14 mouse cellular contexts compared by ENCODE assay signal in genomic region chr14:51095736-51096524, GRCm38 (mm10). TPM values are rescaled to one million over a fixed set of nuclear protein-coding genes. Genes with fewer than 3 reads are reported as not detected.
DNase-seq lines count a peak whose midpoint lies in the region; ATAC-seq and TF ChIP-seq lines count a peak whose summit lies in the region.
"Had no signal": no experiment of that assay in that cellular context is flagged by ENCODE, and none has a peak within 500 bp of the region (broad histone marks: within the 10 kb centered on the region; RNA-seq: fewer than 3 reads in every experiment).

No protein-coding gene starts in this region.

- ATAC-seq in lung, embryonic 16.5 days (ENCODE audit: low read depth): peak; percentile 72
- peak; percentile 88 for ATAC-seq in stomach, embryonic 16.5 days (ENCODE audit: insufficient read depth, low FRiP score)

- H3K79me2 ChIP-seq in liver, adult 2 months (ENCODE audit: control insufficient read depth, insufficient read depth, low read length): peaks cover 5% of the 10 kb centered on the region; the same call in 1 of the 2 replicates

- TF ChIP-seq CTCF in liver, adult 2 months (IDR thresholded peaks at IDR 0.05; ENCODE audit: low read depth, low read length): no peak
- no peak for TF ChIP-seq CTCF in left cerebral cortex, adult 2 months (IDR thresholded peaks at IDR 0.05)

- H3K4me3 ChIP-seq in liver, adult 2 months (ENCODE audit: insufficient read depth, low read depth, low read length): peak overlapping the region; percentile 53
- no peak overlapping the region for H3K4me3 ChIP-seq in lung, embryonic 16.5 days (ENCODE audit: low read length)
- H3K4me3 ChIP-seq in stomach, embryonic 16.5 days (replicated peaks; ENCODE audit: low read length): peak overlapping the region; percentile 11; the same call in 1 of the 2 replicates
- no peak overlapping the region for H3K4me3 ChIP-seq in left cerebral cortex, adult 2 months
- H3K4me3 ChIP-seq: neural tube, embryonic 12.5 days had no signal

- H3K9me3 ChIP-seq in lung, embryonic 16.5 days (ENCODE audit: control insufficient read depth, low read length): no peaks in the 10 kb centered on the region
- H3K9me3 ChIP-seq in stomach, embryonic 16.5 days (replicated peaks; ENCODE audit: control insufficient read depth, low read length): no peaks in the 10 kb centered on the region
- H3K9me3 ChIP-seq: neural tube, embryonic 12.5 days had no signal

- intact Hi-C loops in left cerebral cortex, adult 2 months (cut with DNase I): loop anchor here (10.0 kb wide), 1 partner anchor 1009 kb away; the partner anchor contains the start of gene Hnrnpc

- H3K4me2 ChIP-seq in lung, embryonic 16.5 days (ENCODE audit: low read depth, low read length): 0 out of 2 replicates have a peak overlapping the region, but pooled peaks have one; percentile 1
- peak overlapping the region; percentile 27; the same call in 1 of the 2 replicates for H3K4me2 ChIP-seq in stomach, embryonic 16.5 days (ENCODE audit: low read depth, low read length)
- H3K4me2 ChIP-seq: neural tube, embryonic 12.5 days had no signal

- peaks cover 9% of the 10 kb centered on the region; the same call in 1 of the 2 replicates for H3K36me3 ChIP-seq in liver, adult 2 months (ENCODE audit: control insufficient read depth, insufficient read depth, low read length)
- H3K36me3 ChIP-seq in lung, embryonic 16.5 days (ENCODE audit: control insufficient read depth, insufficient read depth, low read length): no peaks in the 10 kb centered on the region
- no peaks in the 10 kb centered on the region for H3K36me3 ChIP-seq in stomach, embryonic 16.5 days (ENCODE audit: control insufficient read depth, insufficient read depth, low read length)
- H3K36me3 ChIP-seq: neural tube, embryonic 12.5 days had no signal

- TF ChIP-seq POLR2A in liver, adult 2 months (IDR thresholded peaks at IDR 0.05; ENCODE audit: extremely low read depth, insufficient read depth, low read length): peak; percentile 46

- H3K27ac ChIP-seq in liver, adult 2 months (replicated peaks; ENCODE audit: insufficient read depth, low read depth, low read length): peak overlapping the region; percentile 76
- H3K27ac ChIP-seq in lung, embryonic 16.5 days (ENCODE audit: low read length): peak overlapping the region; percentile 62
- peak overlapping the region; percentile 64 for H3K27ac ChIP-seq in stomach, embryonic 16.5 days (ENCODE audit: low read length)
- no peak overlapping the region for H3K27ac ChIP-seq in left cerebral cortex, adult 2 months
- H3K27ac ChIP-seq: neural tube, embryonic 12.5 days had no signal

- no peaks in the 10 kb centered on the region for H3K27me3 ChIP-seq in liver, adult 2 months (ENCODE audit: control insufficient read depth, insufficient read depth, low read length)
- H3K27me3 ChIP-seq in lung, embryonic 16.5 days (ENCODE audit: control insufficient read depth, insufficient read depth, low read depth, low read length): no peaks in the 10 kb centered on the region
- H3K27me3 ChIP-seq in stomach, embryonic 16.5 days (ENCODE audit: control insufficient read depth, insufficient read depth, low read length): no peaks in the 10 kb centered on the region
- H3K27me3 ChIP-seq: neural tube, embryonic 12.5 days had no signal

- 12% methylated on average over 9 of the region's 9 CpGs for WGBS in liver, adult 2 months
- WGBS in lung, embryonic 16.5 days: 25% methylated on average over 9 of the region's 9 CpGs
- WGBS in stomach, embryonic 16.5 days: 27% methylated on average over 9 of the region's 9 CpGs

- H3K4me1 ChIP-seq in liver, adult 2 months (ENCODE audit: control insufficient read depth, insufficient read depth, low read length): peaks cover 20% of the 10 kb centered on the region
- H3K4me1 ChIP-seq in lung, embryonic 16.5 days (replicated peaks; ENCODE audit: control insufficient read depth, insufficient read depth, low read length): peaks cover 14% of the 10 kb centered on the region
- peaks cover 19% of the 10 kb centered on the region for H3K4me1 ChIP-seq in stomach, embryonic 16.5 days (ENCODE audit: control insufficient read depth, insufficient read depth, low read length)
- H3K4me1 ChIP-seq: neural tube, embryonic 12.5 days had no signal

- no peak overlapping the region for H3K9ac ChIP-seq in liver, adult 2 months (ENCODE audit: low read depth, low read length)
- H3K9ac ChIP-seq in lung, embryonic 16.5 days (ENCODE audit: low read length): no peak overlapping the region
- 0 out of 2 replicates have a peak overlapping the region, but pooled peaks have one; percentile 21 for H3K9ac ChIP-seq in stomach, embryonic 16.5 days (ENCODE audit: low read length)
- H3K9ac ChIP-seq: neural tube, embryonic 12.5 days had no signal

- peak; percentile 99 for DNase-seq in liver, adult 2 months (ENCODE audit: extremely low read depth, low read depth, low spot score)
- no peak for DNase-seq in liver
- DNase-seq in kidney, postnatal 14 days: peak; percentile 55
- no peak for DNase-seq in embryo, embryonic 10.5 days (ENCODE audit: low spot score)
- no peak for DNase-seq in adrenal gland, postnatal 4 days (ENCODE audit: low spot score in 2 of 2)
- no peak for DNase-seq in left cerebral cortex, adult 2 months (ENCODE audit: extremely low spot score in 1 of 2, low spot score in 2 of 2)
- DNase-seq: adrenal gland, adult 8-10 months; B cell, adult 2 months; gastrocnemius, postnatal 14 days; heart, postnatal 36 days had no signal

RNA-seq across cellular contexts. Expression of gene Ang, which starts 5.0 kb away (rescaled TPM):
- 224 and 249 TPM in 2 replicates for total RNA-seq in liver, adult 2 months (2014; rRNA removed)
- polyA plus RNA-seq in liver, adult 2 months (2012; rRNA removed): 541 and 671 TPM in 2 replicates
- 6.3 and 8.7 TPM in 2 replicates for polyA plus RNA-seq in lung, embryonic 16.5 days (2015; fragmentation: Nextera tagmentation; extraction: Ambion mirVana)
- polyA plus RNA-seq in stomach, embryonic 16.5 days (2015; fragmentation: Nextera tagmentation; extraction: Ambion mirVana): 39.4 and 41.6 TPM in 2 replicates
- total RNA-seq in adrenal gland, postnatal 4 days (2021): 10 to 100 TPM in 1 of 2 experiments, 1 to 10 TPM in 1; 9.9 to 10.7 TPM
- 1 to 10 TPM; 3.0 to 3.9 TPM for total RNA-seq in left cerebral cortex, adult 2 months (2021)

RNA-seq across cellular contexts. Expression of gene Rnase4, which starts 5.1 kb away (rescaled TPM):
- total RNA-seq in liver, adult 2 months (2014; rRNA removed): 1,910 and 2,134 TPM in 2 replicates
- 1,816 and 2,115 TPM in 2 replicates for polyA plus RNA-seq in liver, adult 2 months (2012; rRNA removed)
- 42.2 and 50.8 TPM in 2 replicates for polyA plus RNA-seq in lung, embryonic 16.5 days (2015; fragmentation: Nextera tagmentation; extraction: Ambion mirVana)
- 151 and 166 TPM in 2 replicates for polyA plus RNA-seq in stomach, embryonic 16.5 days (2015; fragmentation: Nextera tagmentation; extraction: Ambion mirVana)
- 10 to 100 TPM; 59.1 to 73.4 TPM for total RNA-seq in adrenal gland, postnatal 4 days (2021)
- total RNA-seq in left cerebral cortex, adult 2 months (2021): 10 to 100 TPM; 14.6 to 15.4 TPM

RNA-seq across cellular contexts. Expression of gene Eddm3b, which starts 18.3 kb away (rescaled TPM):
- not detected in 2 replicates for total RNA-seq in liver, adult 2 months (2014; rRNA removed)
- not detected in 2 replicates for polyA plus RNA-seq in liver, adult 2 months (2012; rRNA removed)
- polyA plus RNA-seq in lung, embryonic 16.5 days (2015; fragmentation: Nextera tagmentation; extraction: Ambion mirVana): not detected in 2 replicates
- polyA plus RNA-seq in stomach, embryonic 16.5 days (2015; fragmentation: Nextera tagmentation; extraction: Ambion mirVana): not detected in 2 replicates
- total RNA-seq in adrenal gland, postnatal 4 days (2021): under 1 TPM in 1 of 2 experiments, not detected in 1; 0.28 TPM
- not detected for total RNA-seq in left cerebral cortex, adult 2 months (2021)
- total RNA-seq: adrenal gland, adult 8-10 months; gastrocnemius, postnatal 14 days; heart, postnatal 36 days; layer of hippocampus, postnatal 10 days had no signal
- polyA plus RNA-seq: neural tube, embryonic 12.5 days had no signal

RNA-seq across cellular contexts. Expression of gene Olfr750, which starts 21.7 kb away (rescaled TPM):
- total RNA-seq in liver, adult 2 months (2014; rRNA removed): not detected in 2 replicates
- polyA plus RNA-seq in liver, adult 2 months (2012; rRNA removed): not detected in 2 replicates
- polyA plus RNA-seq in lung, embryonic 16.5 days (2015; fragmentation: Nextera tagmentation; extraction: Ambion mirVana): not detected in 2 replicates
- not detected in 2 replicates for polyA plus RNA-seq in stomach, embryonic 16.5 days (2015; fragmentation: Nextera tagmentation; extraction: Ambion mirVana)
- total RNA-seq in adrenal gland, postnatal 4 days (2021): not detected
- not detected for total RNA-seq in left cerebral cortex, adult 2 months (2021)
- total RNA-seq: adrenal gland, adult 8-10 months; gastrocnemius, postnatal 14 days; heart, postnatal 36 days; layer of hippocampus, postnatal 10 days had no signal
- polyA plus RNA-seq: neural tube, embryonic 12.5 days had no signal

RNA-seq across cellular contexts. Expression of gene Rnase6, which starts 27.8 kb away (rescaled TPM):
- 1.1 and 1.2 TPM in 2 replicates for total RNA-seq in liver, adult 2 months (2014; rRNA removed)
- polyA plus RNA-seq in liver, adult 2 months (2012; rRNA removed): 0.57 and 1.0 TPM in 2 replicates
- polyA plus RNA-seq in lung, embryonic 16.5 days (2015; fragmentation: Nextera tagmentation; extraction: Ambion mirVana): 0.69 and 0.97 TPM in 2 replicates
- 1.9 and 2.9 TPM in 2 replicates for polyA plus RNA-seq in stomach, embryonic 16.5 days (2015; fragmentation: Nextera tagmentation; extraction: Ambion mirVana)
- 1 to 10 TPM in 1 of 2 experiments, under 1 TPM in 1; 0.84 to 1.6 TPM for total RNA-seq in adrenal gland, postnatal 4 days (2021)
- under 1 TPM in 1 of 2 experiments, not detected in 1; 0.35 TPM for total RNA-seq in left cerebral cortex, adult 2 months (2021)

Comparison
In these comparisons a context has a peak if more than half of its experiments do, and no peak if none do; other contexts are left out.
1. DNase-seq: peak in liver, adult 2 months (single experiment) and kidney, postnatal 14 days (single experiment); none in liver (single experiment), embryo, embryonic 10.5 days (single experiment), adrenal gland, postnatal 4 days (0 of 2) and left cerebral cortex, adult 2 months (0 of 2).
2. H3K4me3 ChIP-seq: peak in liver, adult 2 months (single experiment) and stomach, embryonic 16.5 days (single experiment); none in lung, embryonic 16.5 days (single experiment) and left cerebral cortex, adult 2 months (single experiment).
3. RNA of gene Ang, which starts 5.0 kb away (total RNA-seq): 224 to 249 TPM in liver, adult 2 months; 9.9 to 10.7 TPM in adrenal gland, postnatal 4 days and 3.0 to 3.9 TPM in left cerebral cortex, adult 2 months; every median in the first group is over 10 times any median in the second.
4. RNA of gene Rnase4, which starts 5.1 kb away (total RNA-seq): 1,910 to 2,134 TPM in liver, adult 2 months; 59.1 to 73.4 TPM in adrenal gland, postnatal 4 days and 14.6 to 15.4 TPM in left cerebral cortex, adult 2 months; every median in the first group is over 10 times any median in the second.